Mouse (Mus musculus) small intestine, adult 2 months (tissue): Measurements from ENCODE around the gene Nynrin.

Experiments
- CTCF ChIP-seq: fragments of 200-500 bp; IDR thresholded peaks from 2 replicates; pipeline ENCODE4 v1.5.1; 2012; ENCODE audit warnings: low read depth, mild to moderate bottlenecking, control low read depth, inconsistent platforms, low read length, moderate library complexity, mixed read lengths; ENCODE audit not compliant: insufficient replicate concordance, insufficient read length; ENCODE audit errors: extremely low read depth
- POLR2A ChIP-seq: fragments of 200-500 bp; IDR thresholded peaks from 2 replicates; pipeline ENCODE4 v1.6.1; 2012; ENCODE audit warnings: low read depth, mild to moderate bottlenecking, control low read depth, inconsistent platforms, low read length, moderate library complexity

DNA sequence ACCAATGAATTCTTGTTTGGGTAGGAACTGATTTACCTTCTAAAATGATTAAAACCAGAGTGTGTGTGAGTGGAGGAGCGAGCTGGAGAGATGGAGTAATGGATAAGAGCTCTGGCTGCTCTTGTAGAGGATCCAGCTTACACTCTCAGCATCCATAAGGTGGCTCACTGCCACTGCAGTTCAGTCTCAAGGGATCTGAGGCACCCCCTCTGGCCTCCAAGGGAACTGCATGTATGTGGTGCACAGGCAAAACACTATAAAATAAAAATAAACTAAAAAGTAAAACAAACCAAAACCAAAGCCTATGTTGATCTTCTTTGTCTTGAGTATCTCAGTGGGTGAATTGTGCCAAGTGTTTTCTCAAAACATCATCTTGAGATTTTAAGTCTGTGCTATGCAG lies 25.8 kb downstream of the Nynrin start:
- TF ChIP-seq CTCF (peak; percentile 89; the same call in 1 of the 2 replicates), POLR2A (no peak)
